Mouse (Mus musculus) adrenal gland, postnatal 10 days (tissue): ENCODE results near the gene Zcchc24. TPM values are rescaled to one million over a fixed set of nuclear protein-coding genes. Genes with fewer than 3 reads are reported as not detected.
A peak's percentile ranks its signal among the peaks of the same experiment; 100 is the strongest.

Experiments used
- DNase-seq: peaks from one replicate; pipeline ENCODE4 v3.0.0; 2021; ENCODE audit warnings: mixed read lengths
- total RNA-seq, 2 experiments: library from RNA; stranded (reverse); gene quantifications; 2 replicates each; pipeline ENCODE4 v1.2.3; 2021

The Zcchc24 gene
- total RNA-seq, 2 experiments from 2014 or later, result 40.5 to 42.0 TPM

GRCm38 (mm10) chr14:25747996-25748756 is 20.7 kb downstream of the Zcchc24 start:
- peak; percentile 59 for DNase-seq

- DNase-seq, result peak; percentile 27
Measured at GRCm38 (mm10) chr14:25746971-25747945, 21.6 kb downstream of the Zcchc24 start.

- no peak for DNase-seq
Measured at GRCm38 (mm10) chr14:25746371-25746770, 22.5 kb downstream of the Zcchc24 start.

GRCm38 (mm10) chr14:25745365-25746184 is 23.3 kb downstream of the Zcchc24 start:
- DNase-seq, result no peak

- no peak for DNase-seq
Measured at GRCm38 (mm10) chr14:25742943-25743342, 25.9 kb downstream of the Zcchc24 start.

- DNase-seq, result no peak
Measured at GRCm38 (mm10) chr14:25741840-25742367, 26.9 kb downstream of the Zcchc24 start.

GRCm38 (mm10) chr14:25741211-25741610 is 27.6 kb downstream of the Zcchc24 start:
- DNase-seq, result no peak

- DNase-seq, result no peak
Measured at GRCm38 (mm10) chr14:25739957-25740565, 28.8 kb downstream of the Zcchc24 start.

- peak; percentile 53 for DNase-seq
Measured at GRCm38 (mm10) chr14:25738591-25739001, 30.2 kb downstream of the Zcchc24 start.

- peak; percentile 50 for DNase-seq
Measured at GRCm38 (mm10) chr14:25736589-25736988, 32.2 kb downstream of the Zcchc24 start.

GRCm38 (mm10) chr14:25736140-25736539 is 32.7 kb downstream of the Zcchc24 start:
- no peak for DNase-seq

GRCm38 (mm10) chr14:25734736-25735716 is 33.8 kb downstream of the Zcchc24 start:
- no peak for DNase-seq

- no peak for DNase-seq
Measured at GRCm38 (mm10) chr14:25727149-25727510, 41.7 kb downstream of the Zcchc24 start.

- DNase-seq, result peak; percentile 75
Measured at GRCm38 (mm10) chr14:25726226-25727148, 42.4 kb downstream of the Zcchc24 start.

- DNase-seq, result peak; percentile 67
Measured at GRCm38 (mm10) chr14:25725690-25726089, 43.1 kb downstream of the Zcchc24 start.

- DNase-seq, result peak; percentile 50
Measured at GRCm38 (mm10) chr14:25725032-25725497, 43.8 kb downstream of the Zcchc24 start.

- DNase-seq, result no peak
Measured at GRCm38 (mm10) chr14:25720962-25721707, 47.7 kb downstream of the Zcchc24 start.

- DNase-seq, result no peak
Measured at GRCm38 (mm10) chr14:25719371-25719770, 49.5 kb downstream of the Zcchc24 start.
